Mouse (Mus musculus): ENCODE data around the gene Acsl1.
A peak's percentile ranks its signal among the peaks of the same experiment; 100 is the strongest.
"Not testable (repeated sequence)": the region's sequence is repeated elsewhere in the genome, so short reads cannot be mapped to it uniquely, and the experiment has no call there.

Acsl1 gene

GRCm38 (mm10) chr8:46566914-46567529 lies 96.2 kb downstream of the Acsl1 start:
- peak; percentile 89 for DNase-seq

- peak; percentile 35 for DNase-seq
These were observed 97.1 kb downstream of the Acsl1 start for GRCm38 (mm10) chr8:46567946-46568345.

- no peak for DNase-seq
These were observed 98.1 kb downstream of the Acsl1 start for GRCm38 (mm10) chr8:46568942-46569341.

GRCm38 (mm10) chr8:46569659-46570441 lies 99.0 kb downstream of the Acsl1 start:
- DNase-seq = no peak

GRCm38 (mm10) chr8:46570673-46571072 lies 99.8 kb downstream of the Acsl1 start:
- no peak for DNase-seq

DNA sequence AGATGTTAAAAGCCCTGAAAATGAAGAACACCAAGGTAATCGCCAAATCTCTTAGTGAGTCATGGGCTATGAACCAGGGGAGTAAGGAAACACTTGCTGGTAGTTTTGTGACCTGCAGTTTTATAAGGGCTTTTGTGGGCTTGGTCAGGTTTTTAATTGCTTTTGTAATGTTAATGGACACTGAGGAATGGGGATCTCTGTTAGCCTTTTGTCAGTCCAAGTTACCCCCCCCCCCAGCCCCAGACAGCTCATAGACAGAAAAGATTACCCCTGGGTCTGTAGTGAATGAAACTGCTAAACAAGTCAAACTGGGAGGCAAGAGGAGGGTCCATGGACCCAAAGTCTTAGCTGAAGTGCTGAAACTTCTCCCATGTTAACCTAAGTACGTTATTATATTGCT lies 102.6 kb downstream of the Acsl1 start:
- no peak for DNase-seq

DNA sequence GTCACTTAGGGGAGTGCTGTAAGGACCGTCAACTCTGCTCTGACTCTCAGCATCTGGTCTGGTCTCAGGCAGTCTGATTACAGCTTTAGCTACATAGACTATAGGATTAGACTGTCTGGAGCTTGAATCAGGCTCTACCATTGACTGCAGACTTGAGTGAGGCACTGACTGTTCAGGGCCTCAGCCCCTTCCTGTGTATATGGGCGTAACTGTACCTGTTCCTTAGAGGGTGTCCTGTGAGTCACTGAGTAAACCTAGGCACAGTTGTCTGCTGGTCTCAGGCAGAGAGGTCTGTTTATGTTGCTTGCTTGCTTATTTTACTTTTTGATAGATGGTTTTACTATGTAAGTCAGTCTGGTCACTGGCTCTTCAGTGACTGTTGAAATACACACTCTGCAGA lies 103.1 kb downstream of the Acsl1 start:
- DNase-seq = no peak

DNA sequence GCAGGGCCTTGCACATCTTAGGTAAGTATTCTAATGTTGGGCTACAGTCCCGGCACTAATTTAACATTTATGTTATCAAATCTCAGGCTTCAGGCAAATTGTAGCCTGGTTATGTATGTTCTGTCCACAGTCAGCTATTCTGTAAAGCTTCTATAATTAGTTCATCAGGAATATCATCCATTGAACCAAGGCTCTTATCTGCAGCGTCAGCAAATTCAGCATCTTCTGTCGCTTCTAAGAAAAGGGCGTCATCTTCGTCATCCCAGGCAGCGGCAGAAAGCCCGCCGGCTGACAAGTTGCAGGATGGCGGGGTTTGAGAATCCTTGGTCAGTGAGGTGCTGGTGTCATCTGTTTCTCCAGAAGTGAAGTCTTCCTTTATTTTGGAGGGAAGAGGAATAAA lies 108.0 kb downstream of the Acsl1 start:
- DNase-seq = no peak

GRCm38 (mm10) chr8:46584328-46584727 lies 113.5 kb downstream of the Acsl1 start:
- DNase-seq = not testable (repeated sequence)

DNA sequence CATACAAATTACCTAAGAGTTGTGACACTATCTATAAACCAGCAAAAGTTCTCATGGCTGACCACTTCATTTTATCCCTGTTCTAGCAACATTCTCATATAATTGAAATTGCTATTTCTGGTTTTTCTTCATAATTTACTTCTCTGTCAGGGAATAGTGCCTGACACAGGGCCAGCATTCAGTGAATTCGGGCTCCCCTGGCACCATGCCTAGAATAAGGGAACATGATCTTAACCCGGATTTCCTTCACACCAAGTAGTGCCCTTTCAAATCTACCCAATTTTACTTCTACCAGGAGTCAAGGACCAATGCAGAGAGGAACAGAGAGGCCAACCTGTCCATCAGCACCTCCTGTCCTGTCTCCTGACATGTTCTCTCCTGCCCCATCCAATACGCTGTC lies 114.7 kb downstream of the Acsl1 start:
- no peak for DNase-seq

Measured in right cerebral cortex, adult 18-20 months (tissue).